Mouse (Mus musculus) pancreas, adult 10 weeks (tissue): ENCODE results near the gene Ccdc188. TPM values are rescaled to one million over a fixed set of nuclear protein-coding genes. Genes with fewer than 3 reads are reported as not detected.

ENCODE experiments used
- polyA plus RNA-seq: library from polyadenylated mRNA; stranded (reverse); fragments of 350-450 nt; fragmentation: Illumina TruSeq; extraction: RNeasy Lipid Tissue Mini Kit (QIAGEN cat#74804); gene quantifications from one replicate; pipeline ENCODE4 v1.2.3, GENCODE M21; 2015; ENCODE audit warnings: low read depth, low replicate concordance; ENCODE audit not compliant: insufficient read depth

Gene Ccdc188
- not detected for polyA plus RNA-seq

GRCm38 (mm10) chr16:18217579-18217978, at the start of gene Ccdc188:
Gene Ccdc188, plus strand, starts transcription at chr16:18217879.

GRCm38 (mm10) chr16:18234671-18235388, 17.2 kb downstream of the Ccdc188 start, which contains the start of gene Zdhhc8:
Gene Zdhhc8, minus strand, starts transcription at chr16:18235136.

GRCm38 (mm10) chr16:18248433-18249363, 31.0 kb downstream of the Ccdc188 start, which contains the start of the genes Trmt2a and Ranbp1:
Gene Trmt2a, plus strand, starts transcription at chr16:18248679.
Gene Ranbp1, minus strand, starts transcription at chr16:18248732.

GRCm38 (mm10) chr16:18258221-18258620, 40.5 kb downstream of the Ccdc188 start, which contains the start of gene Gm49776:
Gene Gm49776, minus strand, starts transcription at chr16:18258321.

Other genes starting within 250 kb of the Ccdc188 start
- not detected for gene Vpreb2, start 237.5 kb upstream of the Ccdc188 start, polyA plus RNA-seq
- 22.8 TPM for gene Dgcr6, start 165.0 kb upstream of the Ccdc188 start, polyA plus RNA-seq
- gene Prodh, start 127.7 kb upstream of the Ccdc188 start, polyA plus RNA-seq: 19.4 TPM
- gene Rtn4r, start 90.2 kb upstream of the Ccdc188 start, polyA plus RNA-seq: 0.85 TPM
- gene Zdhhc8, start 17.3 kb downstream of the Ccdc188 start, polyA plus RNA-seq: 5.1 TPM
- 31.2 TPM for gene Trmt2a, start 30.8 kb downstream of the Ccdc188 start, polyA plus RNA-seq
- 17.3 TPM for gene Ranbp1, start 30.9 kb downstream of the Ccdc188 start, polyA plus RNA-seq
- not detected for gene Gm49776, start 40.4 kb downstream of the Ccdc188 start, polyA plus RNA-seq
- 5.9 TPM for gene Dgcr8, start 71.4 kb downstream of the Ccdc188 start, polyA plus RNA-seq
- 13.1 TPM for gene Tango2, start 130.2 kb downstream of the Ccdc188 start, polyA plus RNA-seq
- gene Arvcf, start 130.3 kb downstream of the Ccdc188 start, polyA plus RNA-seq: 10.9 TPM
- 7.0 TPM for gene Txnrd2, start 208.5 kb downstream of the Ccdc188 start, polyA plus RNA-seq
- 18.8 TPM for gene Comt, start 209.0 kb downstream of the Ccdc188 start, polyA plus RNA-seq